Mouse (Mus musculus): ENCODE results near the gene Rtn4ip1. TPM values are rescaled to one million over a fixed set of nuclear protein-coding genes. Genes with fewer than 3 reads are reported as not detected.
"Not testable (repeated sequence)": the region's sequence is repeated elsewhere in the genome, so short reads cannot be mapped to it uniquely, and the experiment has no call there.

Rtn4ip1 gene
- total RNA-seq, 4 experiments from 2014 or later: 20.0 to 28.7 (median 26.3) TPM

GRCm38 (mm10) chr10:43939136-43939662 is 37.6 kb downstream of the Rtn4ip1 start:
- DNase-seq: no peak

DNA sequence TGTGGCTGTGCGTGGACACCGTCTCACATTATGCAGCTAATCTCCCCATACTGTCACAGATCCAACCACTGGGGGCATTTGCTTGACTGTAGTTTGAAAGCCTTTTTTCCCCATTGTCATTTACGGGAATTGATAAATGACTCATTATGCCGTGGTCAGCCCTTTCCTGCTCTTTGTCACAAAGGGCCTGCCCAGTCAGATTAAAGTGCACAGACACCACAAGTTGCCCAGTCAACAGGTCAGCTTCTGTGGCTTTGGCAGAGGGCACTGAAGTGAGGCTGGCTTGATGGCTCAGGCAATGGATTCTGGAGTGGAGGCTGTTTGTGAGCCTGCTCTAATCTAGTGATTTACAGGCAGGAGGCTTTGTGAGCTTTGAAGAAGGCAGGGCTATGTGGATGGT is 42.1 kb downstream of the Rtn4ip1 start:
- no peak for DNase-seq

GRCm38 (mm10) chr10:43945435-43945834 is 43.8 kb downstream of the Rtn4ip1 start:
- no peak for DNase-seq

DNA sequence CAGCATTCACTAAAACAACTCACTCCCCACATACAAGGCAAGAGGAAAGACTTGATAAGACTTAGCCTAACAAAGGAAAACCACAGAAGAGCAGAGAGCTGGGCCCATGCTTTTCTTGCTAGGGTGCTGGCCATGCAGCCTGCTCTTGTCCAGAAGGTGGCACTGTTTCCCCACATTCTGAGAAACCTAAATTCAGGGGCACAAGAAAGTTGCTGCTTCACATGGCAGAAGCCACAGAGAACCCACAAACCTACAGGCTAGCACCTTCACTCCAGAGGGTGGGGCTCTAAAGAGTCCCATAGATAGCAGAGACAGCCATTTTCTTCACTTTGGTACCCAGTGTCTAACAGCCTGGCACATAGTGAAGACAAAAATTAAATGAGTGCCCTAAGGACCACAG is 52.3 kb downstream of the Rtn4ip1 start:
- DNase-seq: no peak

GRCm38 (mm10) chr10:43964943-43965342 is 63.3 kb downstream of the Rtn4ip1 start:
- no peak for DNase-seq

DNA sequence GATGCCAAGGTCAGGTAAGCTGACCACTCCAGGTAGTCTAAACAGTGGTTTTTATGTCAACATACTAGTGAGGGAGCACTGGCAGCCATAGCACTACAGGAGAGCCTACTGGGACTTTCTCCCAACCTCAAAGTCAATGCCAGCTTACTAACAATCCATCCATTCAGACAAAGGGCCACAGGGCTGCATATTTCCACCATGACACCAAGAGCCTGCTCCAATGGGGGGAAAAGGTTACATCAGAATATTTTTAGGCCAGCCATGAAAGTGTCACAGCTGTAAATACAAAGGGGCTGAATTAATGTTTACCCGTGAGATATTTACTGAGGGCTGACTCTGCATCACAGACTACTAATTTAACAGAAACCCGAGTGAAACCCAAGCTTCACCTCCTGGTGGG is 71.6 kb downstream of the Rtn4ip1 start:
- DNase-seq: no peak

DNA sequence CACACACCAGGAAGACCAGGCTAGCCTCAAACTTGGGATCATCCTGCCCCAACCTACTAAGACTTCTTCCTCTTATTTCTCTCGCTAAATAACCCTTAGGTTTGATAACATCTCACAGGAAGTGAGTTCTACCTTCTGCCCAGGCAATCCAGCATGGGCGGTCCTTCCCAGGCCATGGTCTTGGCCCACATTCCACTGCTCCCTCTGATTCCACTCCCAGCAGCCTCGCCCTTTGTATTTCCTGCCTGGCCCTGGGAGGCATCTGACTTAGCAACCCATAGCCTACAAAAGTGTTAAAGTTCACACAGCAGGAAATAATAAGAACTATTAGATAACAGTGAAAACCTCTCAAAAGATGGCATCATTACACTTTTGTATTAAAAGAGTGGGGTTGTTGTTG is 75.7 kb downstream of the Rtn4ip1 start:
- DNase-seq: no peak

GRCm38 (mm10) chr10:43980080-43980479 is 78.5 kb downstream of the Rtn4ip1 start:
- no peak for DNase-seq

DNA sequence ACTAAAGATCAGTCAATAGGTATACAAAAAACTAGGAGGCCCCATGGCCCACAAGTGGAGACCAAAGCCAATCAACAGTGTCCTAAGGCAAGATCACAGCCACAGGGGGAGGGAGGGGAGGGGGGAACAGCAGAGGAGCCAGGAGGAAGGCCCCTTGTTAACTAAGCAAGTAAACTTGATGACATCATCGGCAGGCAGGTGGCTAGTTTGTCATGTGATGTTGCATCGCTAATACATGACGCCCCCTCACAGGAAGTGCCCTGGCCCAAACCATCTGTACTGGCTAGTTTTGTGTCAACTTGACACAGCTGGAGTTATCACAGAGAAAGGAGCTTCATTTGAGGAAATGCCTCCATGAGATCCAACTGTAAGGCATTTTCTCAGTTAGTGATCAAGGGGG is 79.1 kb downstream of the Rtn4ip1 start:
- not testable (repeated sequence) for DNase-seq

GRCm38 (mm10) chr10:43982470-43982869 is 80.9 kb downstream of the Rtn4ip1 start:
- no peak for DNase-seq

DNA sequence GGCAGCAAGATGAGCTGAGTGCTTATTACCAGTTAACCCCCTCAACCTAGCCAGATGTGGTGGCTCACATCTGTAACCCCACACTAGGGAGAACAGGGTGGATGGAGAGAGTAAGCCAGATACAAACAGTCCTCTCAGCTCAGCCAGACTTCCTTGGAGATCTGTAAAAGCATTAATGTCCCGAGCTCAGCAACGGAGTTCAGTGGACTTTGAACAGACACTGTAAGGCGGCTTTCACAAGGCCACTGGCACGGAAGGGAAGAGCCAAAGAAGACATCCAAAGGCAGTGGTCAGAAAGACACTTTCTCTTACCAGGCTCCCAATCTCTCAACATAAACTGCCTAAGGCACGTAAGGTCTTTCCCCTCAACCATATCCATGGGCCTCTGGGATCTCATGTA is 81.6 kb downstream of the Rtn4ip1 start:
- DNase-seq: no peak

DNA sequence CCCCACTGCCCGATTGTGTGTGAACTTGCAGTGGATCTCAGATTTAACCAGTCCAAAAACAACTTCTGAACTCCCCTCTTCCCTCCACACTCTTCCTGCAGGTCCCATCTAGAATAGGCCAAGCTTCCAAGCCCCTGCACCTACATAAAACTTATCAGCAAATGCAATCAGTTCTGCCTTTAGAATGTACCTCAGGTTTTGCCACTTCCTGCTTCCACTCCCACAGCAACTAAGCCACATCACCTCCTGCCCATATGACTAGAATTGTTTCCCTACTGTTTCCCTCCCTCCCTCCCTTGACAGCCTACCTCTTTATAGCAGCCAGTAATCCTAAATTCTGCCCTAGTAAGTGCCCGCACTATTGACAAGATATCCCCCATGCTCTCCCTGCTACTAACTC is 82.3 kb downstream of the Rtn4ip1 start:
- no peak for DNase-seq

GRCm38 (mm10) chr10:43991268-43991667 is 89.7 kb downstream of the Rtn4ip1 start:
- DNase-seq: no peak

GRCm38 (mm10) chr10:43992506-43992905 is 90.9 kb downstream of the Rtn4ip1 start:
- no peak for DNase-seq

- DNase-seq: no peak
These were observed 91.6 kb downstream of the Rtn4ip1 start for GRCm38 (mm10) chr10:43993198-43993597.

- DNase-seq: no peak
These were observed 94.4 kb downstream of the Rtn4ip1 start for GRCm38 (mm10) chr10:43995858-43996650.

GRCm38 (mm10) chr10:43997276-43997675 is 95.7 kb downstream of the Rtn4ip1 start:
- DNase-seq: no peak

DNA sequence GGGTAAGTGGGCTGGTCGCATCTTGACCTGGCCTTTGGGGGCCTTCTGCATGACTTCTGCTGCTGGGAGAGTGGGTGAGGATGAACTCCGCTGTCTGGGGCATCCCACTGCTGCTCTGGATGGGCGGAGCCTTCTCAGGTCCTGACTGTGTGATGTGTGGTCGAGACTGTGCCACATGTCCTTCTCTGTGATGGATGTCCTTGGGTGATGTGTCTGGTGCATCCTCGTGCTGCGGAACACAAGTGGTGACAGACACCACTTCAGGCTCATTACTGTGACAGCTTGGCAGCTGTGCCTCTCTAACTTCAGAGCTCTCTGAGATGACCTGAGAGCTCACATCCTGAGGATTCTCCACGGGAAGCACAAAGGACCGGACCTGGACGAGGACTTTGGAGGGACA is 96.4 kb downstream of the Rtn4ip1 start:
- no peak for DNase-seq

DNA sequence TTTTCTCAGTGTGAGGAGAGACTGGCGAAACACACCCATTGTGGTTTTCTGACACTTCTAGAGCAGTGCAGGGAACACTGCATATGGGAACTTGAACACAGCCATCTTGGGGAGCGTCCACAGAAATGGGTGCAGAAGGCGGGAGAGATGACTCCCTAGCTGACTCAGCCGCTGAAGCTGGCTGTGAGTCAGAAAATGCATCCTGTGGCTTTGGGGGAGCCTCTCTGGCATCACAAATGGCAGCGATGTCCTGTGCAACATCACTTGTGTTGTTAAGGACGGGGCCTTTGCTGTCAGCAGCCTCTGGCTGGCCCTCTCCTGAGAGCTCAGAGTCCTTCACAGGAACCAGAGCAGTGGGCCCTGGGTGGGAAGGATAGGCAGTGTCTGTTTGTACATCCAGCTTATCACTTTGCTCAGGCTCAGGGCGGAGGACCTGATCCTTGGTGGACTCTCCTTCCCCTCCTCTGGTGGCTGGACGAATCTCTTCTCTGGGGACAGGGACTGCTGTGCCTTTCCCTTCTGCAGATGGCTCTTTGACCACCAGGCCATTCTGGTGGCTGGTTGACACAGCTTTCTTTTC is 97.0 kb downstream of the Rtn4ip1 start:
- no peak for DNase-seq

DNA sequence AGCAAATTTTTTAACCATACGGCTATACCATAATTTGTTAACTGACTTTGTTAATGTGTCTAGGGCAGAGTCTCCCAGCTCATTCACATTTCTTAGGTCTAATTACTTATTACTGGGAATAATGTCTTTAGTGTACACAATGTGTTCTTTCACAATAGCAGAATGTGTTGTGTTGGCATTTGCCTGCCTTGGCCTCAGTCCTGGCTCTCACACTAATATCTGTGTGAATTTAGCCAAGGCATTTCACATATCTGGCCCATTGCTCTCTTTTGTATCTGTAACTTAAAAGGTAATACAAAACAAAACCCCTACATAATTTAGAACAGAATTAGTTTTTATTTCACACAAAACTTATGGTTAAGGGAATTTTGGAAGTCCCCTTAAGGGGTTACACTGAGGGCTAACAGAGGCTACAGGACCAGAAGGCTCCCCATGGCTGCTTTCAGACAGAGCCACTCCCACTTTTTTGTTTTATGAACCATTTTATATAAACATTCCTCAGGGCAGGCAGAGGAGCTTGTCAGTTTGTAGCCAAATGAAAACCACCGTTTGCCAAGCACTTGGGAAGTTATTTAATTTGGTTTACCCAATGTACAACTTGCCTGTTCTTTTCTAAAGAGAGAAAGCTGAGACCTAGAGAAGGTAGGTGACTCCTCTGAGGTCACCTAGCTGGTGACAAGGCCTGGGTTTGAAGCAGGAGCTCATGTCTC is 98.7 kb downstream of the Rtn4ip1 start:
- no peak for DNase-seq

DNA sequence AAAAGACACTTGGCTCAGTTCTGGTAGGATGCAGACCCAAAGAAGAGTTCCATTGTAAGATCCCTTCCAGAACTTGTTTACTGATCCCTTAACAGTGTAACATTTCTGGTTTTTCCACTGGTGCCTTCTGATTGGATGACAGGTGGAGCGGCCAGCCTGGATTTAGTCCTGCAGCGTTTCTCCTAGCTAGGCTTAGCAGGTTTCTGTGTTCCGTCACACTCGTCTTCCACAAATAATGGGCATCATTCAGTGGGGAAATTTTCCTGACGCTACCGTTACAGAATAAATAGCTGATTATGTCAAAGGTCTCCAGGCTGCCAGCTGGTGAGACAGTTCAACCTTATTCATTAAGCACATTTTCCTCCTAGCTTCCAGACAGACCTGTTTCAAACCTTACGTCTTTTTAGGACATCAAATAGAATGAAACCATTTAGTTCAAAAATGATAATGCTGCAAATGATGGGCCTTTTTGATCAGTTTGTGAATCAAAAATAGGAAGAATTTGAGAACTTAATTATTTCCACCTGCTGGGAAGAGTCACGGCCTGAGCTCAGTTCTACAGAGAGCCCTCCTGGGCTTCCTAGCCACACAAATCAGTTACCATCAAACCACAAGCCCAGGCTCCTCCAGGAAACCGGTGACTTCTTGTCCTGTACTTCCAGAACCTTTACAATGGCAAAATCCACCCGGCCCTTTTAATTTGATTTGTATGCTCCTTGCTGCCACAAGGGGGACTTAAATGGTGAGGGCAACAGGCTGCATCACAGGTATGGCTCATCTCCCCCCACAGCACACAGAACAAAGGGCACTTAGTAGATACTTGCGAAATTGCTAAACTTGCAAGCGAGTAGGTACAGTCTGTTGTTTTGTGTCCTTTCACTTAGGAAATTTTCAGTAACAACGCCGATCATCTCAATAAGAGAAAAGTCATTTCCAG is 100.7 kb downstream of the Rtn4ip1 start:
- DNase-seq: no peak

DNA sequence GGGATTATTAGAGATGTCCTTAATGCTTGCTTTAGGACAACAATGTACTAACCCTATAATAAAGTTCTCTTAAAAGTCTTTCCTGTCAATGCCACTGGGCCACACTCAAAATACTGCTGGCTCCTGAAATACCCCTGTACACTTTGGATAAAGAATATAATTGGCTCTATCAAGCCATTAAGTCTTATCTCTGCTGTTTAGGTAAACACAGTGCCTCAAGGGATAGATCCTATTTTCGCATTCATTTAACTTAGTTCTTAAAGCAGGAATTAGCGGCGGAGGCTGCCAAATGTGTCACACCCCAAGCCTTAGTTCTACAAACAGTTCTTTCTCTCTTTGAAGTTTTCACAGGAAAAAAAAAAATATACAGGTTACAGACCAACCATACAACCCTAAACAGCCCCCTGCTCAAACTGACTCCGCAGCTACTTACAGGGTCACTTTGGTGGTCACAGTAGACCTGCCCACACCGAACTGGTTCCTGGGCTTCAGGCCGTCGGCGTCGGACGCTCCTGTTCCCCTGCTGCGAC is 101.5 kb downstream of the Rtn4ip1 start:
- no peak for DNase-seq
